In genomic region chr11:23465862-23466261, GRCm38 (mm10) we compare ENCODE assay signal across 27 mouse cellular contexts. TPM values are rescaled to one million over a fixed set of nuclear protein-coding genes. Genes with fewer than 3 reads are reported as not detected.
"Had no signal": no experiment of that assay in that cellular context is flagged by ENCODE, and none has a peak within 500 bp of the region (broad histone marks: within the 10 kb centered on the region; RNA-seq: fewer than 3 reads in every experiment).

No protein-coding gene starts in this region.

RNA-seq across cellular contexts. Expression of gene 1700093K21Rik, which starts 55.1 kb away (rescaled TPM):
- total RNA-seq: left cerebral cortex, postnatal 25 days; liver, adult 2 months; megakaryocyte, adult 5-6 weeks; megakaryocyte-erythroid progenitor cell, adult 5-6 weeks; midbrain, postnatal 0 days; monocyte, adult 5-6 weeks had no signal
- polyA plus RNA-seq: limb, embryonic 10.5 days; limb, embryonic 11.5 days; limb, embryonic 12.5 days; limb, embryonic 13.5 days; limb, embryonic 15.5 days; liver, adult 2 months; liver, embryonic 11.5 days; liver, embryonic 12.5 days; liver, embryonic 13.5 days; liver, embryonic 15.5 days; liver, embryonic 16.5 days; lung, adult 2 months; lung, embryonic 14.5 days; lung, embryonic 15.5 days; lung, embryonic 16.5 days; macrophage; midbrain, embryonic 10.5 days; midbrain, embryonic 11.5 days; midbrain, embryonic 12.5 days; midbrain, embryonic 16.5 days; neural tube, embryonic 11.5 days; neural tube, embryonic 12.5 days had no signal
